Mouse (Mus musculus) lung, postnatal 25 days (tissue): ENCODE results near the gene Commd1.
A peak's percentile ranks its signal among the peaks of the same experiment; 100 is the strongest.

Source experiments
- DNase-seq: peaks from one replicate; pipeline ENCODE4 v3.0.0; 2022; ENCODE audit warnings: low spot score

Gene Commd1

GRCm38 (mm10) chr11:22938983-22939382 lies 43.2 kb downstream of the Commd1 start:
- DNase-seq: no peak

- DNase-seq: no peak
These were observed 44.4 kb downstream of the Commd1 start for GRCm38 (mm10) chr11:22937716-22938316.

GRCm38 (mm10) chr11:22936446-22937125 lies 45.6 kb downstream of the Commd1 start:
- DNase-seq: peak; percentile 10

- no peak for DNase-seq
These were observed 50.0 kb downstream of the Commd1 start for GRCm38 (mm10) chr11:22932167-22932566.

GRCm38 (mm10) chr11:22931320-22931905 lies 50.8 kb downstream of the Commd1 start:
- DNase-seq: no peak

- no peak for DNase-seq
These were observed 52.1 kb downstream of the Commd1 start for GRCm38 (mm10) chr11:22930129-22930528.

- DNase-seq: peak; percentile 10
These were observed 53.5 kb downstream of the Commd1 start for GRCm38 (mm10) chr11:22928586-22929169.

GRCm38 (mm10) chr11:22923606-22924005 lies 58.6 kb downstream of the Commd1 start:
- DNase-seq: no peak

- DNase-seq: no peak
These were observed 59.6 kb downstream of the Commd1 start for GRCm38 (mm10) chr11:22922546-22922945.

GRCm38 (mm10) chr11:22919336-22919735 lies 62.8 kb downstream of the Commd1 start:
- DNase-seq: no peak

GRCm38 (mm10) chr11:22917786-22918185 lies 64.4 kb downstream of the Commd1 start:
- DNase-seq: no peak

- no peak for DNase-seq
These were observed 68.4 kb downstream of the Commd1 start for GRCm38 (mm10) chr11:22913744-22914143.

- no peak for DNase-seq
These were observed 70.4 kb downstream of the Commd1 start for GRCm38 (mm10) chr11:22911831-22912230.

- DNase-seq: no peak
These were observed 75.7 kb downstream of the Commd1 start for GRCm38 (mm10) chr11:22906453-22906865.

GRCm38 (mm10) chr11:22902923-22903322 lies 79.3 kb downstream of the Commd1 start:
- DNase-seq: no peak

GRCm38 (mm10) chr11:22900041-22900440 lies 82.1 kb downstream of the Commd1 start:
- DNase-seq: no peak

- DNase-seq: no peak
These were observed 84.5 kb downstream of the Commd1 start for GRCm38 (mm10) chr11:22897642-22898041.

GRCm38 (mm10) chr11:22897127-22897526 lies 85.1 kb downstream of the Commd1 start:
- peak; percentile 14 for DNase-seq

- no peak for DNase-seq
These were observed 89.1 kb downstream of the Commd1 start for GRCm38 (mm10) chr11:22893075-22893474.

GRCm38 (mm10) chr11:22892466-22892865 lies 89.7 kb downstream of the Commd1 start:
- peak; percentile 16 for DNase-seq

- DNase-seq: peak; percentile 35
These were observed 90.3 kb downstream of the Commd1 start for GRCm38 (mm10) chr11:22891876-22892275.

GRCm38 (mm10) chr11:22891242-22891641 lies 90.9 kb downstream of the Commd1 start:
- peak; percentile 26 for DNase-seq

- DNase-seq: no peak
These were observed 93.0 kb downstream of the Commd1 start for GRCm38 (mm10) chr11:22889224-22889623.
